Mouse (Mus musculus): ENCODE measurements at regions not wholly inside any gene's neighbourhood (a gene's known extent, or its start where the extent isn't known, plus 50 kb on each side); places are given as distances from the start of the nearest gene placed in this dataset.

DNA sequence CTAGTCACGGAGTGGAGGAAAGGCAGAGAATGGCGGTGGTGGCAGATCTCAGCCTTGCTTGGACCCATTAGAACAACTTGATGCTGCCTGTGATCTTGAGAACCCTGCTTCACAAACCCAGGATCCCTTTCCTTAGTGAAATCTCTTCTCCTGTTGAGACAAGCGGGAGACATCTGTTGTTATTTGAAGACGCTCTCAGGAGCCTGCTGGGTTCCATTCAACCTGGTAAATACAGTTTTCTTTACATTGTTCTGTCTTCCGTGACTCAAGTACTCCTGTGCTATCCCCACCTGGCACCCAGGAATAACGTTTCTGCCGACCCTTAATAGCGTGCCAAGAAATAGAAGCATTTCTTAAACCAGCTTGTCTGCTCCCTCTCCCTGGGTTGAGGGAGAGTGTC, 213.8 kb downstream of the Enc1 start:
- no peak for DNase-seq (ENCODE audit: low spot score)

GRCm38 (mm10) chr13:97453469-97453868, 212.6 kb downstream of the Enc1 start:
- no peak for DNase-seq (ENCODE audit: low spot score)

GRCm38 (mm10) chr13:97453090-97453430, 212.2 kb downstream of the Enc1 start:
- no peak for DNase-seq (ENCODE audit: low spot score)

DNA sequence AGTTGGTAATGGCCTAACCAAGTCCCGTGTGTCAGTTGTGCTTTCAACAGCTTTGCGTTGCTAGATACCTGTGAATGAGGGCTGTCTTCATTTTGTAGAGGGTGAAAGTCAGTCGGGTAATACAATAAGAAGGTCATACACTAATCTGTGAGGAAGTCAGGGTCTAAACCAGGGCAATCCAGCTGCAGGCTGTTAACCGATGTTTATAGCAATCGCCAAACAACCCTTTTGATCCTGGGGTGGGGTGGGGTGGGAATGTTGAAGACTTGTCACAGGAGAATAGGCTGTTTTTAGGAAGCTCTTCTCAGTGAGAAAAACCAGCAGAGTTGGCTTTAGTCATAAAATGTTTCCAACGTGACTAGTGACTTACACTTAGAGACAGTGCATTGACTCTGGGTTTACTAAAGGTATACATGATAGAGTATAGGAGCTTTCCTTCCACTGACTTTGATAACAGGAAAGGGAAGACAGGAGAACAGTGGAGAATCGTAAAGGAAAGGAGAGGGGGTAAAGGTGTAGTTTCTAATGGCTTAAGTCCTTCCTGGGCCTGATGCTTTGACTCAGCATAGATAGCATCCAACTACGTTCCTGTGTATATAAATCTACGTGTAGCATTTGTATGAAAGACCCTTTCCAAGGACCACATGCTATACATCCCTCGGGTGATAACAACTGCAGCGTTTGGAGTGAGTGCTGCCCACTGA, 211.6 kb downstream of the Enc1 start:
- DNase-seq (ENCODE audit: low spot score), result no peak

GRCm38 (mm10) chr13:97451276-97451675, 210.4 kb downstream of the Enc1 start:
- no peak for DNase-seq (ENCODE audit: low spot score)

DNA sequence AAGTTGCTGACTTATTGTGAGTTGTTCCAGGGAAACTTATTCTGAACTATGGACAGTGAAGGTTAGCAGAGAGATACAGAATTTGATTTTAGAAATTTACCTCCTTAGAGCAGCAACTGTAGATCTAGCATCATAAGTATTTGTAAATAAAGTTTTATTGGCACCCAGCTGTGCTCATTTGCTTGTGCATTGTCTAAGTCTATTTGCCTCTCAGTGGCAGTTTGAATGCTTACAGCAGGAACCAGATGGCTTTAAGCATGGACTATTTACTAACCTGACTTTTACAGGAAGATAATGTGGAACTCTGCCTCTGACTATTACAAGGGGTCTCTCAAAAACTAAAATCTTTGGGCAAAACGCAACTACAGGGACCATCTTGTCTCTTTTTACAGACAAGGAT, 207.2 kb downstream of the Enc1 start:
- no peak for DNase-seq (ENCODE audit: low spot score)

DNA sequence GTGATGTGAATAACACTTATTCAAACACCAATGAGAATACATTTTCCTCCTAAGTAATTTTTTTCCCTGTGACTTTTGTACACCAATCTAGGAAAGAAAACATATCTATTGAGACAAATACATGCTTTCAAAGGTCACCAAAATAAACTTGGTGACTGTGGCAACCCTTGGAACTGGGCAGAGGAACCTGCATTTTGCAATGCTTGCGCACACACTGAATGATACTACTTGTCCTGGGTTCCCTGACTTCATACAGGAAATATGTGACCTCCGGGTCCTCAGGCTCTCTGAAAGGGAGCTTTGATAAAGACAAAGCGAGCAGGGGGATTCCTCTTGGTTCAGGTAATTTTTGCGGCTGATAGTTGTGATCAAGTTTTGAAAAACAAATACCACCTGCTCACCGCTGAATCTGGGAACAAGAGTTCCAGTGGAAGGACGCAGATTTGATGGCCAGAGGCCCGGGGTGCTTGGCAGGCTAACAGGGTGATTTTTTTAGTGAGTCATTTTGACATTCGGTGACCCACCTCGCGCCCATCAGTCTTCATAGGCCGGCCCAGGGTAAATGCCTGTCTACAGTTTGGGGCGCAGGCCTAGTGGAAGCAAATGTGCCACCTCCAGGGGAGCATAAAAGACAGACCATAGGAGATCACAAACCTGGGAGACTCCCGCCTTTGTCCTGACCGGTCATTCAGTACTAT, 203.0 kb downstream of the Enc1 start:
- DNase-seq (ENCODE audit: low spot score), result no peak

DNA sequence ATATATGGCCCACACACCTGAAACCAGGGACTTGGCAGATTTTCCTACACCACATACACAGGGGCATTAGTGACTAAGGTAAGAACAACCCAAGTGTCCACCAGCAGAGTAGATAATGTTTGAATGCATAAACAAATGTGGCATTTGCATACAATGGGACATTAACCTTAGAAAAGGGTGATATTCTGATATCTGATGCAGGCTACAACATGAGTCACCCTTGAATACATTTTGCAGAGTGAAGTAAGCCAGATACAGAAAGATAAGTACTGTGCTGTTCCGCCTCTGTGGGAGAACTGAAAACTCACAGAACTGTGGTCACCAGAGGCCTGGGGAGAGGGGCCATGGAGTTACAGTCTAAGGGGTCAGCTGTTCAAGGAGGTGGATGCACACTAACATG, 201.9 kb downstream of the Enc1 start:
- no peak for DNase-seq (ENCODE audit: low spot score)

DNA sequence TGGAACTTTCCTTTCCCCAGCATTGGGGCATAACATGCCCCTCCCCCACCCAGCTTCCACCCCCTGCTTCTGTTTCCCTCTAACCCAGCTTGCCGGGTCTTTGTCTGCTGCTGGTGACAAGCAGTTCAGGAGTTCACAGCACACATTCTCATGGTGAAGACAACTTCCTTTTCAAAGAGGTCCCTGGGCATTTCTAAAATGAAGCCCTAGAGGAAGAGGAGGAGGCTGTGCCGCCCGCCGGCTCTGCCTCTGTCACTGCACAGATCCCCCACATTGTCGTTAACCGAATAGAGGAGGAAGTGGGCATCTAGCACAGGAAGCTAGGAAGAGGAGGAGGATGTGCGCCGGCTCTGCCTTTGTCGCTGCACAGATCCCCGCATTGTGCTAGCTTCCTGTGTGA, 201.4 kb downstream of the Enc1 start:
- peak; percentile 89 for DNase-seq (ENCODE audit: low spot score)

DNA sequence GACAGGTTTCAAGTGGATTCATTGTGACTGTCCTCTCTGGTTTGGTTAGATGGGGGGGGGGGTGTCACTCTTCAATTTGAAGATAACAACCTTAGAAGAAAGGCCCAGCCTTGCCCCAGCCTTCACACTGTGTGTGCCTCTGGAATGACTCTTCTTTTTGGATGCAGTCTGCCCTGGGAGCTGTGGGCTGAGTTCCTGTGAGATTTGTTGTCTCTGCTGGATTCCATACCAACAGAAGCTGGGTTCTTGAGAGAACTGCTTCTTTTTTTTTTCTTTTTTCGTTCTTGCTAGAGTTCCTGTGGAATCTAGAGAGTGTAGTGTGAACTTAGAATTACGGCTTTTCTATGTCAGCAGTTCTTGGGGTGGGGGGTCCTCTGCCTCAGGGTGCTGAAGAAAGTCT, 200.9 kb downstream of the Enc1 start:
- DNase-seq (ENCODE audit: low spot score), result peak; percentile 17

GRCm38 (mm10) chr13:97439216-97439979, 198.5 kb downstream of the Enc1 start:
- DNase-seq (ENCODE audit: low spot score), result no peak

DNA sequence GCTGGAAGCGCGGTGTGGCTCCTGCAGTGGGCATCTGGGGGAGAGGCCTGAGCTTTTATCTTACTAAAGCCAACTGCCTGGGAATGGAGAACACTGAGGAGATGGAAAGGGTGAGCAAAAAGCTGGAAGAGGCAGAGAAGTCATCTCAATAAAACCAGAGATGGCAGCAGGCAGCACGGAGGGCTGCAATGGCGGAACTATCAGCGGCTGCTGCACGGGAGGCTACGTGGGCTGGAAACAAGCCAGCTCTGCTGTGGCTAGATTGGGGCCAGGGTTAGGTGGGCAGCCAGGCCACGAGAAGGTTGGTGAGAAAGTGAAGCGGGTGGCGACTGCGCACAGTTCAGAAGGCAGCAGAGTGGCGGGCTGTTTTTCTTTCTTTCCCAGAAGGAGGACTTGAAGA, 197.8 kb downstream of the Enc1 start:
- no peak for DNase-seq (ENCODE audit: low spot score)

GRCm38 (mm10) chr13:97438277-97438676, 197.4 kb downstream of the Enc1 start:
- DNase-seq (ENCODE audit: low spot score), result no peak

DNA sequence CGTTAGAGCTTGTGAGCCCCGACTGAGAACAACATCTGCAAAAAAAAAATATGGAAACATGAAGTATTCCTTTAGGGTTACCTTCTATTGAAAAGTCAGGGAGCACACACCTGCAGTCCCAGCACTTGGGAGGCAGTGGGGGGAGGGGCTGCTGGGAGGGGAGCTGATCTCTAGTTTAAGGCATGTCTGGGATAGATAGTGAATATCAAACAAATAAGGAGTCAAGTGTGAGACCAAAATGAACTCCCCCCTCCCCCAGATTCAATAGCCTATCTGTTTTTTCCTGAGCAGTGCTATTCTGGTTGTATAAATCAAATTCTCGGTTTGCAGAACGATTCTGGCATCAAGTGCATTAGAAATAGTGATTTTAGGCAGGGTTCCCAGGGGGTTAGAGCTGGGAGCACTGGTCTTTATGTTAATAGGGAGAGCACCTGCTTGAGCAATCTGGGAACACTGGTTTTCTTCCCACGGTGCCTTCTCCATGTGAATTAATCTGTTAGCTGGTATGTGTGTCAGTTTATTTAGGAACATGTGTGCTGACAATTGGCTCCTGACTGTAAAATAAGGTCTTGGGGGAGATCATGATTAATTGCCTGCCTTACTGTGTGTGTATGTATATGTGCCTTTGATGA, 195.9 kb downstream of the Enc1 start:
- DNase-seq (ENCODE audit: low spot score), result no peak

- peak; percentile 72 for DNase-seq (ENCODE audit: low spot score)
These were observed 195.2 kb downstream of the Enc1 start for GRCm38 (mm10) chr13:97435865-97436718.

DNA sequence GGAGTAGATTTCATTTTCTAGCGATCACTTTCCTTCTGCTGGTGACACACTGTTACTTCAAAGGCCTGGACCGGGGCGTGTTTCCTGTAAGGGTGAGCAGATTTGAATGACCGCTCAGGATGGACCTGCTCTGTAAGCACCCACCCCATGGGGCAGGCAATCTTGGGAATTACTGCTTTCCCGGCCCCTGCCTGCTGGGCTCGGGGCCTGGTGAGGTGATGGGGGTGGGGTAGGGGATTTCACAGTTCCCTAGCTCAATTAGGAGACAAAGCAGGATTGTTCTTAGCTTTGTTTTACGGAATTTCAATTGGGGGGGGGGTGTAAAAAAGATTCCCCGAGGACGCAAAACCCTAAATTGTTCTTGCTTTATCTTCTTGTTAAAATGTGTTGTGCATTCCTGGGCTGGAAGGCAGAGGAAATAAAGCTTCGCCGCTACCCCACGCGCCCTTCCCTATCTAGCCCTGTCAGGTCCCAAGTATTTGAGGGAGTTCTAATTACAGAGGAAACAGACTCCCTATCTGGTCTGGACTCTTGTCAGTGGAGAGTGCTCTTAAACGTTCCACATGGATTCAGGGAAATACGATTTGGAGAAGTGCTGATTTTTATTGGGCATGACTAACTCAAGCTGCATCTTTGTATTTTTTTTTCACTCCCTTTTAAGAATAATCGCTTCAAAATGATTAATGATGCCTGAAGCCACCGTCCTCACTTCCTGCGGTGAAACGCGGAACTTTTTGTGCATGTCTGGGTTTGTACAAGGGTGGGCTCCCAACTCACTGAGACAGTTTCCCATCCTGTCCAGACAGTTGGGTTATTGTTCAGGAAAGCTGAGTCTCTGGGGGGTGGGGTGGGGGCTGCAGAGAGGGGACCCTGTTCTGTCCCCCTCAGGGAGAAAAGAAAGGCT, 194.3 kb downstream of the Enc1 start:
- DNase-seq (ENCODE audit: low spot score), result no peak

- DNase-seq (ENCODE audit: low spot score), result no peak
These were observed 193.3 kb downstream of the Enc1 start for GRCm38 (mm10) chr13:97434167-97434566.

DNA sequence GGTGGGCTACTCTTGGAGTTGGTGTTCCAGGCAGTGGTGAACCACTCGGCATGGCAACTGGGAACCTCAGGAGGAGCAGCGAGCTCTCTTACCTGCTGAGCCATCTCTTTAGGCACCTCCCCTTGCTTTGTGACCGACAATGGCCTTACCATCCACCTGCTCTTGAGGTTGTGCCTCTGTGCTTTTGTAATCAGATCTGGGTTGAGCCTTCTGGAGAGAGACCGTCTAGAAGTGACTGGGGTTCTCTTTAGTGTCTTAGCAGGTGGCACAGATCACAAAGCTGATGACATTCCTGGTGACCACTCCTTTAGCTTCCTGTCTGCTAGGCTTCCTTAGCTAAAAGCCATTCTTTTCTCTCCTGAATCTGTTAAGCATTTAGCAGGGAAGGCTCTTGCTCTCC, 191.7 kb downstream of the Enc1 start:
- DNase-seq (ENCODE audit: low spot score), result no peak

GRCm38 (mm10) chr13:97430885-97431284, 190.0 kb downstream of the Enc1 start:
- DNase-seq (ENCODE audit: low spot score), result no peak

GRCm38 (mm10) chr13:97428163-97428562, 187.3 kb downstream of the Enc1 start:
- DNase-seq (ENCODE audit: low spot score), result no peak
